Mouse (Mus musculus) megakaryocyte, embryonic 14.5 days (primary cell): ENCODE results near the gene Adra2b.

Experiments
- FLI1 ChIP-seq: IDR thresholded peaks from 2 replicates; pipeline ENCODE4 v1.6.1; 2012; ENCODE audit warnings: low read length, inconsistent platforms, mixed read lengths
- GATA1 ChIP-seq: IDR thresholded peaks from 3 replicates; pipeline ENCODE4 v1.6.1; 2012; ENCODE audit warnings: mixed read lengths, low read length, inconsistent platforms, borderline replicate concordance

- TF ChIP-seq GATA1 (no peak), FLI1 (no peak)
Observed at GRCm38 (mm10) chr2:127377942-127378610, 15.1 kb downstream of the Adra2b start.
